Mouse (Mus musculus): Measurements from ENCODE around the gene Phpt1.

Gene Phpt1

DNA sequence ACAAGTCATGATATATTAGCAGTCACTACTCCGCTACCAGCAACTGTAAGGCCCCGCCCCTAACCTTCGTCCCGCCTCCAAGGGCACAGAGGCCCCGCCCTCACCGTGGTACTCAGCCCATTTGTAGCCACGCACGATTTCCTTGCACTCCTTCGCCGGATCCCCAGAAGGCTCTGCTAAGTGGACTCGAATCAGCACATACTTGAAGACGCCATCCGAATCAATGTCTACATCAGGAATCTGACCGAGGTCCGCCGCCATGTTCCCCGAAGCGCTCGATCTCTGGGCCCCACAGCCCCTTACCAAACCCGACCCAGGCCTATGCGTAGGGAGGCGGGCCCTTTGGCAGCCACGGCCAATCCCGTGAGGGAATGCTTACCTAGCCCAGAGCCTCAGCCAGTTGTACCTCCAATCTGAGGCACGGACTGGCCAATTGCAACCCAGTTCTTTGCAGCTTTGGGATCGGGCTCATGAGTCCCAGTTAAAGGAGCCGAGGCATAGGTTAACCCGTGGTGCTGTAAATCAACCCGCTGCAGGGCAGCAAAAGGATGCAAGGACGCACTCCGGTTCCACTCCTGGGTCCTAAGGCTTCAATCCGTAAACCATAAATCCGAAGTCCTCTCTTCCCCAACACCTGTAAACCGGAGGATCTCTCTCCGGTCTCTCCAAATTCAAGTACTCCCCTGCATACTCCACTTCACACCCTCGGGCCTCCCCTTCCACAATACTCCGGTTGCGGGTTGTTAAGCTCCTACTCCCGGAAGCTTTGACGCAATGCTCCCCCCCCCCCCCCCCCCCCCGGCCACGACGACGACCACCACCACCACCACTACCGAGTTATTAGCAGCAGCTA lies at the start of gene Phpt1, which contains the start of gene Mamdc4:
Gene Phpt1, minus strand, starts transcription at position 646 of the 853 bp plus-strand sequence.
Gene Mamdc4, minus strand, starts transcription at position 267 of the 853 bp plus-strand sequence.
- H3K4me3 ChIP-seq (replicated peaks; ENCODE audit: low read length): peak within 1 kb of the TSS; percentile 84
- peaks cover 34% of the 10 kb centered on the region for H3K36me3 ChIP-seq (ENCODE audit: insufficient read depth, low read length)
- no peaks in the 10 kb centered on the region for H3K9me3 ChIP-seq (ENCODE audit: low read length)
- peaks cover 53% of the 10 kb centered on the region for H3K4me1 ChIP-seq (replicated peaks; ENCODE audit: low read depth, low read length)
- TF ChIP-seq POU5F1 (IDR thresholded peaks at IDR 0.05; ENCODE audit: borderline replicate concordance, low read length) (no peak), NANOG (IDR thresholded peaks at IDR 0.05; ENCODE audit: borderline replicate concordance, low read length) (0 out of 2 replicates have a peak, but pooled peaks have one; percentile 29)
- peaks cover 45% of the 10 kb centered on the region for H3K27me3 ChIP-seq (ENCODE audit: insufficient read depth, low read length)

- Histone ChIP-seq H3K36me3 (ENCODE audit: insufficient read depth, low read length) (no peaks in the 10 kb centered on the region), H3K9me3 (ENCODE audit: low read length) (no peaks in the 10 kb centered on the region), H3K4me1 (replicated peaks; ENCODE audit: low read depth, low read length) (peaks cover 28% of the 10 kb centered on the region), H3K4me3 (replicated peaks; ENCODE audit: low read length) (peak within 1 kb of the TSS; percentile 80), H3K27me3 (ENCODE audit: insufficient read depth, low read length) (peaks cover 57% of the 10 kb centered on the region)
- no peak for TF ChIP-seq POU5F1 (IDR thresholded peaks at IDR 0.05; ENCODE audit: borderline replicate concordance, low read length)
- TF ChIP-seq CTCF (conservative IDR thresholded peaks at IDR 0.05; ENCODE audit: low read length): peak; percentile 91
- no peak for TF ChIP-seq NANOG (IDR thresholded peaks at IDR 0.05; ENCODE audit: borderline replicate concordance, low read length)
These were observed 46.5 kb upstream of the Phpt1 start, which contains the start of gene Tmem141 for GRCm38 (mm10) chr2:25621229-25622200. TSS of gene Tmem141 (minus strand) at chr2:25622005.

- Histone ChIP-seq H3K36me3 (ENCODE audit: insufficient read depth, low read length) (no peaks in the 10 kb centered on the region), H3K9me3 (ENCODE audit: low read length) (peaks cover 1% of the 10 kb centered on the region; the same call in 1 of the 2 replicates), H3K27me3 (ENCODE audit: insufficient read depth, low read length) (peaks cover 63% of the 10 kb centered on the region), H3K4me3 (replicated peaks; ENCODE audit: low read length) (no peak overlapping the region), H3K4me1 (replicated peaks; ENCODE audit: low read depth, low read length) (peaks cover 28% of the 10 kb centered on the region)
- no peak for TF ChIP-seq NANOG (IDR thresholded peaks at IDR 0.05; ENCODE audit: borderline replicate concordance, low read length)
- no peak for TF ChIP-seq CTCF (conservative IDR thresholded peaks at IDR 0.05; ENCODE audit: low read length)
These were observed 45.8 kb upstream of the Phpt1 start for GRCm38 (mm10) chr2:25620852-25621228.

DNA sequence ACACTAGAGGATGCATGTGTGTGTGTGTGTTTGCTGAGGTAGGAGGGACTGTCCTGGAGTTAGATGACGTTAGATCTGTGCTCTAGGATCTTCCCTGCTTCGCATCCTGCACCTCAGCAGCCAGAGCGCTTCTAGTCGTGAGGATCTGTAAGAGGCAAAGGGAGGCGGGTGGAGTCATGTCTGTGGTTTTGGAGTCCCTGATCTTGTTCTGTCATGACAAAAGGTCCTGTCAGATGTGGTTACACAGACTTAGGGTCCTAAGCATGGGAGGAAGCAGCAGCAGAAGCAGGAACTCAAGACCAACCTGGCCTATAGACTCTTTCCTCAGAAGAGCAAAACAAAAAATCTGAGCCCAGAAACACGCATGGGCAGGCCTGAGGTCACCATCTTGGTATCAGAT lies 45.4 kb upstream of the Phpt1 start:
- H3K36me3 ChIP-seq (ENCODE audit: insufficient read depth, low read length): no peaks in the 10 kb centered on the region
- peaks cover 33% of the 10 kb centered on the region for H3K4me1 ChIP-seq (replicated peaks; ENCODE audit: low read depth, low read length)
- H3K27me3 ChIP-seq (ENCODE audit: insufficient read depth, low read length): peaks cover 68% of the 10 kb centered on the region
- no peak for TF ChIP-seq CTCF (conservative IDR thresholded peaks at IDR 0.05; ENCODE audit: low read length)
- TF ChIP-seq NANOG (IDR thresholded peaks at IDR 0.05; ENCODE audit: borderline replicate concordance, low read length): no peak
- no peak for TF ChIP-seq POU5F1 (IDR thresholded peaks at IDR 0.05; ENCODE audit: borderline replicate concordance, low read length)
- peaks cover 4% of the 10 kb centered on the region; the same call in 1 of the 2 replicates for H3K9me3 ChIP-seq (ENCODE audit: low read length)
- no peak overlapping the region for H3K4me3 ChIP-seq (replicated peaks; ENCODE audit: low read length)

DNA sequence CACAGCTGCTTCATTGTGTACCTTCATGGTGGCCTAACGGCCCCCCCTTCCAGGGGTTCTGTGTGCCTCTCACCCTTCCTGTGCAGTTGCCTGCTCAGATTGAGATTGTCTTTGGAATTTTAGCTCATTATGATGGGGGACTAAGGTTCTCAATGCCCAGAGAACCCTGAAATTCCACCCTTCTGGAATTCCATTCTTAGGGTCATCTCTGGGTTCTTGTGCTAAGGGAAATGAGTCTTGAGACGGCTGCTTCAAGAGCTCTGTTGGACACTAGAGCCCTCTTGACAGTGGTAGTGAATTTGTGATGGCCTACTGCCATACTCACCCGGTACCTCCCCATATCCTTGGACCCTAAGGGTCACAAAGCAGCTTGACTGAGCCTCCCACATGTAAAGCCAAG lies 42.6 kb upstream of the Phpt1 start, which contains the start of gene Ccdc183:
Gene Ccdc183, minus strand, starts transcription at position 101 of the 400 bp plus-strand sequence.
- no peaks in the 10 kb centered on the region for H3K36me3 ChIP-seq (ENCODE audit: insufficient read depth, low read length)
- H3K4me3 ChIP-seq (replicated peaks; ENCODE audit: low read length): peak within 1 kb of the TSS; percentile 70
- no peak for TF ChIP-seq CTCF (conservative IDR thresholded peaks at IDR 0.05; ENCODE audit: low read length)
- TF ChIP-seq POU5F1 (IDR thresholded peaks at IDR 0.05; ENCODE audit: borderline replicate concordance, low read length): no peak
- no peak for TF ChIP-seq NANOG (IDR thresholded peaks at IDR 0.05; ENCODE audit: borderline replicate concordance, low read length)
- H3K9me3 ChIP-seq (ENCODE audit: low read length): peaks cover 4% of the 10 kb centered on the region; the same call in 1 of the 2 replicates
- H3K27me3 ChIP-seq (ENCODE audit: insufficient read depth, low read length): peaks cover 82% of the 10 kb centered on the region
- peaks cover 35% of the 10 kb centered on the region for H3K4me1 ChIP-seq (replicated peaks; ENCODE audit: low read depth, low read length)

GRCm38 (mm10) chr2:25616398-25616797 lies 41.4 kb upstream of the Phpt1 start:
- no peaks in the 10 kb centered on the region for H3K36me3 ChIP-seq (ENCODE audit: insufficient read depth, low read length)
- TF ChIP-seq POU5F1 (IDR thresholded peaks at IDR 0.05; ENCODE audit: borderline replicate concordance, low read length) (no peak), NANOG (IDR thresholded peaks at IDR 0.05; ENCODE audit: borderline replicate concordance, low read length) (no peak), CTCF (conservative IDR thresholded peaks at IDR 0.05; ENCODE audit: low read length) (no peak)
- H3K4me1 ChIP-seq (replicated peaks; ENCODE audit: low read depth, low read length): peaks cover 29% of the 10 kb centered on the region

GRCm38 (mm10) chr2:25608671-25609070 lies 33.6 kb upstream of the Phpt1 start:
- TF ChIP-seq POU5F1 (IDR thresholded peaks at IDR 0.05; ENCODE audit: borderline replicate concordance, low read length): no peak
- TF ChIP-seq NANOG (IDR thresholded peaks at IDR 0.05; ENCODE audit: borderline replicate concordance, low read length): no peak
- no peak for TF ChIP-seq CTCF (conservative IDR thresholded peaks at IDR 0.05; ENCODE audit: low read length)
- peaks cover 5% of the 10 kb centered on the region; the same call in 1 of the 2 replicates for H3K36me3 ChIP-seq (ENCODE audit: insufficient read depth, low read length)
- peak overlapping the region; percentile 96; the same call in 1 of the 2 replicates for H3K4me3 ChIP-seq (replicated peaks; ENCODE audit: low read length)
- no peaks in the 10 kb centered on the region for H3K9me3 ChIP-seq (ENCODE audit: low read length)
- peaks cover 50% of the 10 kb centered on the region for H3K27me3 ChIP-seq (ENCODE audit: insufficient read depth, low read length)
- H3K4me1 ChIP-seq (replicated peaks; ENCODE audit: low read depth, low read length): peaks cover 15% of the 10 kb centered on the region

More at GRCm38 (mm10) chr2:25616398-25616797, 41.4 kb upstream of the Phpt1 start:
- peak overlapping the region; percentile 70 for H3K4me3 ChIP-seq (replicated peaks; ENCODE audit: low read length)
- peaks cover 89% of the 10 kb centered on the region for H3K27me3 ChIP-seq (ENCODE audit: insufficient read depth, low read length)
- peaks cover 4% of the 10 kb centered on the region; the same call in 1 of the 2 replicates for H3K9me3 ChIP-seq (ENCODE audit: low read length)
